Mouse (Mus musculus) kidney, adult 11 months (tissue): ENCODE measurements around the gene App.
A peak's percentile ranks its signal among the peaks of the same experiment; 100 is the strongest.

Experiments
- DNase-seq: peaks from one replicate; pipeline ENCODE4 v3.0.0; 2022

App gene

GRCm38 (mm10) chr16:85118916-85119315 is 54.6 kb downstream of the App start:
- no peak for DNase-seq

DNA sequence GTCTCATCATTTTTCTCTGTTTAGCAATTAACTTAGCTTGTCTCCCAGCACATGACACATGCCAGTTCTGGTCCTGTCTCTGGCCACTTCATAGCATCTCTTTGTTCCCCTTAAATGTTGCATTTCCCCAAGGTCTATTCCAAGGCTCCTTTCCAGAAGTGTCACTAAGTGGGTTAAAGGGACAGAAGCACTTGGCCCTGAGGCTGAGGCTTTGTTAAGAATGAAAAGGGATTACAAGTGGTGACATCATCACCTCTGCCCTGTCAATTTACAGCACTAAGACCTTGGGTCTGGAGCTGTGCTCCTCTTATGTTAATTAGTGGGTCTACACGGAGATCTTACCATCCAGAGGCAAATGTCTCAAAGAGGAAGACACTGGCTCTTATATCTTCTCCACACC is 56.0 kb downstream of the App start:
- DNase-seq = no peak

- no peak for DNase-seq
Measured at GRCm38 (mm10) chr16:85115837-85116236, 57.7 kb downstream of the App start.

DNA sequence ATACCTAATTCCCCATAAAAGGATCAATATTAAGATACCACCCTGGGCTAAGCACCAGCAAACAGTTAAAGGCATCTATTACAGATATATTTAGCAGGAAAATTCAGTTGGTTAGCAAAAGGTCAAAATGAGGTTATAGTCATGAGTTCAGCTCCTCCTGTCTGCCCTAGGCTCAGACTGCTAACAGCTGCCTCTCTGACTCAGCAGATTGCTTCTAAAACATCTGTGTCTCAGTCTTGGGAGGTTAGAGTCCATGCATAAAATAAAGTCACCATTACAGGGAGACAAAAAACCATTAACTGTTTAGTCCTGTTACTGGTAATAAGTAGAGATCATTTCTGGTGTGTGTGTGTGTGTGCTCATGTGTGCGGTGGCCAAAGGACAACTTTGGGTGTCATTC is 58.8 kb downstream of the App start:
- DNase-seq = no peak

DNA sequence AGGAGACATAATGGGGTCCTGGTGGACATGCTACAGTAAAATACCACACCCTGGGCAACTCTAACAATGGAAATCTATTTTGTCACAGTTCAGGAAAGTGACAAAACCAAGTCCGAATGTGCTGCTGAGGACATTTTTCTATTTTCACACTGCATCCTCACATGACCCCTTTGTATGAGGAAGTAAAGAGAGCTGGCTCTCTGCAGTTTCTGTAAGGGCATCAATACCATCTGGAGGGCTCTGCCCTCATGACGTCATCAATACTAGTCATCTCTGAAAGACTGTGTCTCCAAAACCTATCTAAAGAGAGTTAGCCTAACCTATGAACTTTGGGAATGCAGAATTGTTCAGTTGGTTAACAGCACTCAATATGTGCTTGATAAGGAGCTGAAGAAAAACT is 59.6 kb downstream of the App start:
- no peak for DNase-seq

DNA sequence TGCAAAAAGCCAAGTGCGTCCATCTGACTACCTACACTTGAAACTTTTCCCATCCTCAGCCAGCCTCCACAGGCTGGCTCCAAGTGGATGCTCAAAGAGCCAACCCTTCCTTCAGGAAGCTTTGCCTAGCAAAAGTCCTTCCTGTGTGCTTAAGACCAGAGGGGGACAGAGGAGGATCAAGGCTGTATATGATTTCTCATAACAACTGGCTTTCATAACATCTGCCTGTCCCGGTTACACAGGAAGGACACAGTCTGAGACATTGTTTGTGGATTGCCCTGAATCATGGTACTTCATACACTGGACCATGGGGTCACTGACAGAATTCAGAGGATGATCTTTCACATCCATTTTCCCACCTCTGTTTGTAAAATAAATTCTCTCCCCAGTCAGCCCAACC is 61.3 kb downstream of the App start:
- no peak for DNase-seq

DNA sequence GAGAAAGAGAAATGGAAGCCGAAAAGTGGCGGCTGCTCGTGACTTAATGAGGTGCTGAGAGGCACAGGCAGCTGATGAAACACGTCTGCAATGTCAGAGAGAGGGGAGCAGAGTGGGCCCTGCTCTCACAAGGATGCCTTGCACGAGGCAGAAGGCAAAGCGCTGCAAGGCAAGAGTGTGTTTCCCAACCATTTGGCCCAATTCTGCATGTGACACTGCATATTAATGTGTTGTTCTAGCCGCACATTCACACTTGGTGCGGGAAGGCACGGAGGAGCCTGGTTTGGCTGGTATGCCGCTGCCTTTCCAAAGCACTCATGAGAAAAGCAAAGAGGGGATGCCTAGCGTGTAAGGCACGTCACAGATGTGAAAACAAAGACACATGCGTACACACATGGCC is 63.1 kb downstream of the App start:
- DNase-seq = peak; percentile 53

GRCm38 (mm10) chr16:85108486-85108885 is 65.1 kb downstream of the App start:
- no peak for DNase-seq

- DNase-seq = no peak
Measured at GRCm38 (mm10) chr16:85106644-85107323, 66.8 kb downstream of the App start.

- DNase-seq = no peak
Measured at GRCm38 (mm10) chr16:85105603-85106002, 68.0 kb downstream of the App start.

GRCm38 (mm10) chr16:85103116-85103787 is 70.3 kb downstream of the App start:
- no peak for DNase-seq

- DNase-seq = no peak
Measured at GRCm38 (mm10) chr16:85101544-85101943, 72.0 kb downstream of the App start.

GRCm38 (mm10) chr16:85100806-85101205 is 72.8 kb downstream of the App start:
- DNase-seq = no peak

DNA sequence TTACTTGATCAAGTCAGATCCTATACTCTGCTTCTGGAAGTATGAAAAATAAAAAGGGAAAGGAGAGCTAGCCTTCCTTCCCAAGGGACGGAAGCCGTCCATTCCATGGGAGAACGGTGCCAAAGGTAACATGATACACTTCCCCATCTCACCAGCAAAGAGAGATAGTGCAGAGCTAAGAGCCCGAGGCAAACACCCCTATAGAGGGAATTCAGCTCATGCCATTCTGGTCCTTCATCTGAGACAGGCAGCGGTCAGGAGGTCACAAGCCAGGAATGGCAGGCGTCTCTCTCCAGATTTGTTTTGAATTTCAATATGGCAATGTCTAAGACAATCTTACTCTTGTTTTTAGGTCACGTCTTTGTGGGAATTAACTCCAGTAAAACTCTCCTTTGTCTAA is 74.1 kb downstream of the App start:
- no peak for DNase-seq

- no peak for DNase-seq
Measured at GRCm38 (mm10) chr16:85099044-85099443, 74.5 kb downstream of the App start.

DNA sequence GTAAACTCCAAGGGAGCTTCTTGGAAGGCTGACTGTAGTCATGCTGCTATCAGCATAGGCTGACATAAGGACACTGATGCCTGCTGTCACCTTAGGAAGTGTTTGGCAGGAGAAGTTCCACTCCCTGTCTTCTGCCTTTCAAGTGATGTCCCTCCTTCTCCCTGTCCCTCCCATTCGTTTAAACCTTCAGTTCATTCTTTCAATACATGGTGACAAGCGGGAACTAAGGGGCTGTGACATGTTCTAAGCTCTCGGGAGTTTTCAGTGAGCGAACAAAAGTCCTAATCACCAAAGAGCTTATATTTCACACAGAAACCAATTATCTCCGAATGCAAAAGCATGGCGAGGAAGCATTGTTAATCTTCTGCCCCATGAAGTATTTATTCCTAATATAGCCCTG is 77.2 kb downstream of the App start:
- no peak for DNase-seq

DNA sequence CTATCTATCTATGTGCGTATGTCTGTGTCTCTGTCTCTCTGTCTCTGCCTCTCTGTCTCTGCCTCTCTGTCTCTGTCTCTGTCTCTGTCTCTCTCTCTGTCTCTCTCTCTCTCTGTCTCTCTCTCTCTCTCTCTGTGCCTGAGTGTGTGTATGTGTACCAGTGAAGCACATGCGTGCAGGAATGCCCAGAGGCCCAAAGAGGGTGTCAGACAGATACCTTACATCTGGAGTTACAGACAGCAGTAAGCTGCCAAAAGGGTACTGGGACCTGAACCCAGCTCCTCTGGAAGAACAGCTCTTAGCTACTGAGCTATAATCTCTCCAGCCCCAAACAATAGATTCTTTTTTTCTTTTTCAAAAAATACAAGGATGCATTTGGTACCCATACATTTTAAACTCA is 77.6 kb downstream of the App start:
- no peak for DNase-seq

DNA sequence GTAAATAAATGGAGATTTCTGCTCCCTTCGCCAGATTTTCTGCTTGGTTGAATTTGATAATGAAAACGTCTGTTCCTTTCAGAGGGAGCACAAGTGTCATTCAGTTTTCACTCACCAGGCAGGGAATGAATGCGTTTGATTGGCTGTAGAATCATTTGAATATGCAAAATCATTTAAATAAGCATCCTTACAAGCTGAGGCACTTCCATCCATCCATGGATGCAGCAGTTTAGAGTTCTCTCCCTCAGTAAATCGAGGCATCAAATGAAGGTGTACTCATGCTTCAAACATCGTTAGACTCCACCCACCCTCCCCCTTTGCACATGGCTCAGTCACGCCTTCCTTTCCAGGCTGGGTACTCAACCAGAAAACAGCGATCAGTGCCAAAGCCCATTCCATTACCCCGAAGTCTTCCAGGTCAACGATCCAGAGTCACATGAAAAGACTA is 80.9 kb downstream of the App start:
- peak; percentile 90 for DNase-seq

DNA sequence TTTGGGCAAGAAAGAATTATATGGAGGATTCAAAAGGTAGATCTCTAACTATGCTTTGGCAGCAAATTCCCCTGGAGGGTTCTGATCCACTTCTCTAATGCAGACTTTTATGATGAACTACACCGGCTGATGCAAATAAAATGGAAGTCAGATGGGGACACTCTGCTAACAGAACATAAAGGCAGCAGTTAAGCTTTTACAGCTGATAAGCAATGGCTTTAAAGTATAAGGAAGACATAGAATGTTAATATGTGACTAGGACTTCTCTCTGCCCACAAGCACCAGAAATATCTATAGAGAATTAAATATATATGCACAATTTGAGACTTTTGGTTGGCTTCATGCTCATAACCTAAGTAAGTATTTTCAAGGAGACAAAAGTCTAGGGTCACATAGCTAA is 81.4 kb downstream of the App start:
- DNase-seq = no peak

DNA sequence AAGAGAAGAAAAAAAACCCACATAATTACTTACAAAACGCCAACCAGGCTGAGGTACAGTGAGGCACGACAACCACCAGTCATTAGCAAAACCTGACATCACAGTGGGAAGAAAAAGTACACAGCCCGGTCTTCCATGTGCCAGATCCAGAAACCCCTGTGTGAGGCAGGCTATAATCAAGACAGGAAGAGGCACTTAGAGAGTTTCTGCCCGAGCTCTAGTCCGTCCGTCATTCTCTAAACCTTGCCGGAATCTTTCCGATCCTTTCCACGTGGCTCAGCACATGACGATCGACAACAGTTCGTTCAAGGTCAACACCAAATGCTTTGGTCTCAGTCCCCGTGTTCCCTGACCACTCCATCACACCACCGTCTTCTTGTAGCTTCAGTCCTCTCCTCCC is 82.6 kb downstream of the App start:
- DNase-seq = no peak

- DNase-seq = no peak
Measured at GRCm38 (mm10) chr16:85088126-85088525, 85.4 kb downstream of the App start.

GRCm38 (mm10) chr16:85086303-85086702 is 87.3 kb downstream of the App start:
- DNase-seq = no peak

- DNase-seq = no peak
Measured at GRCm38 (mm10) chr16:85085902-85086301, 87.7 kb downstream of the App start.

- no peak for DNase-seq
Measured at GRCm38 (mm10) chr16:85084152-85084551, 89.4 kb downstream of the App start.

- no peak for DNase-seq
Measured at GRCm38 (mm10) chr16:85075330-85075729, 98.2 kb downstream of the App start.
